Mouse (Mus musculus) olfactory bulb, adult 2 months (tissue): ENCODE data around the gene Pdk3.

ENCODE experiments used
- CTCF ChIP-seq: fragments of 200-500 bp; IDR thresholded peaks from 2 replicates; pipeline ENCODE4 v1.5.1; 2012; ENCODE audit warnings: low read depth, mild to moderate bottlenecking, low read length, moderate library complexity; ENCODE audit not compliant: insufficient read depth
- POLR2A ChIP-seq: fragments of 200-500 bp; IDR thresholded peaks from 2 replicates; pipeline ENCODE4 v1.6.1; 2012; ENCODE audit warnings: mild to moderate bottlenecking, low read depth, low read length, moderate library complexity; ENCODE audit not compliant: insufficient read depth

GRCm38 (mm10) chrX:93863393-93863792 is 31.4 kb upstream of the Pdk3 start:
- TF ChIP-seq CTCF (no peak), POLR2A (no peak)
